Mouse (Mus musculus): ENCODE results near the gene Chst14. TPM values are rescaled to one million over a fixed set of nuclear protein-coding genes. Genes with fewer than 3 reads are reported as not detected.

Chst14 gene
- total RNA-seq, 2 experiments from 2014 or later, result 2.4 to 2.9 TPM

DNA sequence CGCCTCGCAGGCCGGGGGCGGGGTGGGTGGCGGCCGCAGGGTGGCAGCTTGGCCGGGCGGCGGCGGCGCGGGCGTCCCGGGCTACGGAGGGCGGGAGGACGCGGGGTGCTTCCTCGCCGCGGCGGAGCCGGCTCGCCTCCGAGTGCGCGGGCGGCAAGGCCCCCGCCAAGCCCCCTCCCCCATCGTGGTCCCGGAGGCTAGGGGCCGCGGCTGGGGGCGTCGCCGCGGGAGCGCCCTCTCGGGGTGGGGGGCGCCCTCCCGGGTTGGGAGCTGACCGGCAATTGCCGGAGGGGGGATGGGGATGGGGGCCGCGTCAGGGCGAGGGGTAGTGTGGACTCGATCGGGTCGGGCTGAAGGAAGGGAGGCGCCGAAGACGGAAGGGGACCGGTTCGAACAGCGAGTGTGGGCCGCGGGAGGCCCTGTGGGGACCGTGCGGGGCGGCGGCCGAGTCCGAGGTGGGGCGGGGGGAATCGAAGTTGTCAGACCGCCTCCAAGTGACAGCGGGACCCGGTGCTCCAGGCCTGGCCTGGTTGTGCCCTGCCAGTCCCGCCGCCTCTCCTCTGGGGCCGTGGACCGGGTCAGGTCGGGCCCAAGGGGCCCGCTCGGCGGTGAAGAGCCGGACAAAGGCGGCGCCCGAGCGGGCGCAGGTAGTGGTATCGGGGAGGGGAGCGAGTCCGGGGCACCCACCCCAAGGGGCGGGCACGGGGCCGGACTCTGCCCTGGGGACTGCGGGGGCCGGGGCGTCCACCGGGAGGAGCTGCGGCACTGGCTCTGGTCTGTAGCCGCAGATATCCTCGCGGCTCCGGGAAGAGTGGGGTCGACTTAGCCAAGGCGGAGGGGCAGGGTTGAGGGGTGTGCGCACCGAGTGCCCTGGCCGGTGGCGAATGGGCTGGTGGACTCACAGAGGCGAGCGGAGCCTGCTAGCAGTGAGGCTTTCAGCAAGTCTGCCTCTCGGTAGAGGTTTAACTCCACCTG is 24.0 kb upstream of the Chst14 start:
- intact Hi-C loops (cut with DNase I), result loop anchor here (5.0 kb wide), 1 partner anchor 70 kb away; no protein-coding TSS in a partner anchor
- peak in 1 of 2 experiments; percentile 79 for DNase-seq (ENCODE audit: extremely low spot score in 1 of 2, low spot score in 2 of 2)

DNA sequence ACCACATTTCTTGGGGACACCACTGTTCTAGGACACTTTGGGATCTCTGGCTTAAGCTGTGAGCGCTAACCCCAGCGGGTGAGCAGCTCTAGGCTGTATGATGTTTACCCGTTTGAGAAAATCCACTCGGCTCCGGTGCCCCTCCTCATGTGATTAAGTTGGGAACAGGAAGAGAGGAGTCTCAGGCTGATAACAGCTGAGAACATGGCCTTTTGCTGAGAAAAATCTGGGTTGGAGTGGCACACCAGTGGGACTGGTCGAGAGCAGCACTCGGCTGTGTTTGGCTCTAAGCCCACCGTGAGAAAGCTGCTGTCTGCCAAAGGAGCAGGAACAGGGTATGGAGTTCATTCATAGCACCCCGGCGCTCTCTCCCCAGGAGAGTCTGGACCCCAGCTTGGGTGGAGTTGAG is 23.0 kb upstream of the Chst14 start:
- no peak for DNase-seq (ENCODE audit: extremely low spot score in 1 of 2, low spot score in 2 of 2)
- intact Hi-C loops (cut with DNase I), result loop anchor here (5.0 kb wide), 1 partner anchor 69 kb away; no protein-coding TSS in a partner anchor

DNA sequence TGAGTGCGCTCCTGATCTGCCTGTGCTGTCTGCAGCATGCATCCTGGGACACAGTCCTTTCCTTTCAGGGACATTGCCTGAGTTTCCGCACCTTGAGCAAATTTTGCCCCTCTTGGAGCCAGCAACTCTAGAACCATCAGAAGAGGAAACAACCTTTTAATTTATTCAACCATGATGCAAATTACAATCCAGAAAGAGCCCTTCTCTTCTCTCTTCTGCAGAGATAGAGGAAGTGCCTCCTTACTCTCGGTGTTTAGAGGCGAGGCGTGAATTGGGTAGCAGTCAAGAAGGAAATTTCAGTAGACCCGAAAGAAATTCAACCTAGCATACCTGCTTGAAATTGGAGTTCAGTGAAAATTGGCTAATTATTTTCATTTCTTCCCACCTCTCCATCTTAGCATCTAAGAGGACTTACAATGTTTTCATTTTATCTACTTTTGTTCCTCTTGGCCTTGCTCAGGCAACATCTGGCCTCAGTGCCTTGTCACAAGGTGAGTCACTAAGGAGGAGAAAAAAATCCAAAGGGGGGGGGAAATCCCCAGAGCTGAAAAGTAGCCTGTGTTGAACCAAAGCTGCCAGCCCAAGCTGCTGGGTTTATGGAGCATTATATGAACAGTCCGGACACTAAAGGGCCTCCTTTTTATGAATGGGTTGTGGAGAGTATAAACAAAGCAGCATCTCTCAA is 20.7 kb upstream of the Chst14 start:
- DNase-seq (ENCODE audit: extremely low spot score in 1 of 2, low spot score in 2 of 2), result no peak
- intact Hi-C loops (cut with DNase I), result no loop called here

DNA sequence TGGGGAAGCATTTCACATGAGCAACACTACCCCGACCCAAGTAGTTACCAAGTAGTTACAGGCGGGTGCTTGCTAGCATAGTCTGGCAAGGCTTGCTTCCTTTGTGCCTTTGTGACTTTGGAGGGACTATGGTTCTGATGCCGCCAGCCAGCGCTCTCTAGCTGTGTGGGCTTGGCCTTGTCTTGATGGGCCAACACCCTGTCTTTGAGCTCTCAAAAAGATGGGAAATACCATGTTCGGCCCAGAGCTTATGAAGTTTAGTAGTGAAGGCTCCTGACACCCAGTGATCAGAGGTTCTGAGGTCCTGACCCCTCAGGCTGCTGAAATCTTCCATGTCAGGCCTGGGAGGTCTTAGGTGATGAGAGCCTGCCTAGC is 20.2 kb upstream of the Chst14 start:
- intact Hi-C loops (cut with DNase I), result no loop called here
- DNase-seq (ENCODE audit: extremely low spot score in 1 of 2, low spot score in 2 of 2), result no peak

DNA sequence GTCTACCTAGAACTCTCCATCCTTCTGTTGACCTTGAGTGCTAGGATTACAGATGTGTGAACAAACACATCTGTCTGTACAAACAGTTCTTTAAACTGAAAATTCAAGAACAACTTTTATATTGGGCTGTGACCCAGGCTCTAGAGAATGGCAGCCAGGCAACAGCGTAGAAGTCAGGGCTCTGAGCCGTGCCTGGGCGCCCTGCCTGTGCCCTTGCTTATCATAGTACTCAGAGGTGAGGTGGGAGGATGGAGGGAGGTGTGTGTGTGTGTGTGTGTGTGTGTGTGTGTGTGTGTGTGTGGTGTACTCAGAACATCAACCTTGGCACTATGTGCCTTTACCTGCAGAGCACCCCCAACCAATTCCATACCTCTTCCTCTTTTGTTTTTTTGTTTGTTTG is 18.5 kb upstream of the Chst14 start:
- DNase-seq (ENCODE audit: extremely low spot score in 1 of 2, low spot score in 2 of 2), result no peak
- intact Hi-C loops (cut with DNase I), result no loop called here

DNA sequence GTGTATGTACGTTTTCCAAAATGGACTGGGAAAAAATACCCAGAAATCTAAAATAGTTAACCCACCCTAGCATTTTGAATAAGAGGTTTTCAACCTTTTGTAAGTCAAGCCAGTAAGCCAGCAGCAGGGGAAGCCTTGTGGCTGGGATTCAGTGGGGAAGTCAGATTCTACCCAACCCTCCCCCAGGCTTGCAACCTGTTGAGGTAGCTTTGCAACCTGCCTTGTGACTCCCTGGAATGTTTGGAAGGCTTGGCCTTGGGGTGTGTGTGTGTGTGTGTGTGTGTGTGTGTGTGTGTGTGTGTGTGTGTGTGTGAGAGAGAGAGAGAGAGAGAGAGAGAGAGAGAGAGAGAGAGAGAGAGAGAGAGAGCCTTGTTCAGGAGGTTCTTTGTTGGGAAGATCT is 17.1 kb upstream of the Chst14 start:
- intact Hi-C loops (cut with DNase I), result no loop called here
- DNase-seq (ENCODE audit: extremely low spot score in 1 of 2, low spot score in 2 of 2), result no peak

DNA sequence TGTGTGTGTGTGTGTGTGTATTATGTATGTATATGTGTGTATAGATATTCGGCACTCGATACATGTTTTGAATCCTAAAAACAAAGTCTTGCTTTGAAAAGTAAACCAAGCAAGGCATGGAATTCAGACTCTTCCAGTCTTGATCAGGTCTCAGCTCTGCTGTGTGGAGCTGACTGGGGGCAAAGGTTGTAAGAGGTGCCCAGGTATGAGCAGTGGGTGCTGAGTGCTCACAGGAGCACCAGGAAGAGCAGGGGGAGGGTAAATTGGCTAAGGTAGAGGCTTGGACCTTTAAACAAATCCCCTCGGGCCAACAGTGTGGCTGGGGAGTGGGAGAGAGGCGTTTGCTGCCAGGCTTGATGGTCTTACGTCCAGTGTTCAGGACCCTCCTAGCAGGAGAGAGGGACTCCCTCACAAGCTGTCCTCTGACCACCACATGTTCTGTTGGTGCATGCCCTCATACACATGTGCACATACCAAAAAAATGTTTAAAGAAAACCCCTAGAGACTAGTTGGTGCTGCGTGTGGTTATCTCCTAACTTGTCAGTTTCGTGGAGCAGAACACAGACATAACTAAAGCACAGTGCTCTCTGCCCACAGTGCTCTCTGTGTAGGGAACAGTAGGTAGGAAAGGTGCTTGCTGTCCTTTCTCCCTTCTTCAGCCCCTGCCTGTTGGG is 15.6 kb upstream of the Chst14 start:
- intact Hi-C loops (cut with DNase I), result no loop called here
- no peak for DNase-seq (ENCODE audit: extremely low spot score in 1 of 2, low spot score in 2 of 2)

DNA sequence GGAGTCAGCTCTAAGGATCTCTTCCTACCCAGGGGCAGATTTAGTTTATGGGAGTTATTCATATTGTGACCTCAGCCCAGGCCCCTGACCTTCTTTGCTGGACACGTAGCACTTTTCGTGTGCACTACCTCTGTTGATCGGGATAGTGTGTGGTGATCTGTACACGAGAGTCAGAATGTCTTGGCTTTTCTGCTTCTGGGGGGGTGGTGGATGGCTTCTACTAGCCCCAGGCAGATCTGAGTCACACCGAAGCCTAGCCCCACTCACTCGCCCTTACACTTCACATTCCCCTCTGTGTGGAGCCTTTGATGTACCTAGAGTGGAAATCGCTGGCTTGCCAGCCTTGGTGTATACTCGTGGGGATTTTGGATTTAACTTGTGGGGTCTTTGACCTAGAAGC is 13.6 kb upstream of the Chst14 start:
- DNase-seq (ENCODE audit: extremely low spot score in 1 of 2, low spot score in 2 of 2), result no peak
- intact Hi-C loops (cut with DNase I), result no loop called here

DNA sequence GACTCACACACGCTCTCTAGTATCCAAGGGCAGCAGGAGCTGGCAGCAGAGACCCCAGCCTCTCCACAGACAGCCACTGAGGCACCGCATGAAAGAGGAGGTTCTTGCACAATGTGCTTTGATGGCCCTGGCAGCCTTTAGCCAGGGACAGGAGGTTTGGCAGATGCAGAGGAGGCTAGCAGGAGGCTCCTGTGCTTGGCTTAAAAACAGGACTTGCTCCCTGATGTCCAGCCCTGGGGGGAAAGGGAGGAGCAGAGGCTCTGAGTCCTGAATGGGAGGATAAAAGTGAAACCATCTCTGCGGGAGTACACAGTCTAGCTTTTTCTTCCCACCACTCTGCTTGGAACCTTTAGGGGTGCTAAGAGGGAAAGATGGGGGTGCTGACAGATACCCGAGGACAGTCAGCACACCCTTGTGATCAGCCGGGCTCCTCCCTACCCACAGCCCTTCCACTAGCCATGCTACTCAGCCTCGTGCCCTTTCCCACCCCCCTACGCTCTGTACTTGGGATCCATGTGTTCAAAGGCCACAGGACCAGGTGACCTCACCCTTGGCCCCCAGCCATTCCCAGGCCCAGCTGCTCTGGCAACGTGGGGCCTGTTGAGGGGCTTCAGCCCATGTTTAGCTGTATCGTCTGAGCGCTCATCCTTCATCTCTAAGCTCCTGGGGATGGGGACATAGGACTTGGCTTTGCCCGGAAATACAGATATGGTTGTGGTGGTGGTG is 12.6 kb upstream of the Chst14 start:
- intact Hi-C loops (cut with DNase I), result no loop called here
- DNase-seq (ENCODE audit: extremely low spot score in 1 of 2, low spot score in 2 of 2), result no peak

DNA sequence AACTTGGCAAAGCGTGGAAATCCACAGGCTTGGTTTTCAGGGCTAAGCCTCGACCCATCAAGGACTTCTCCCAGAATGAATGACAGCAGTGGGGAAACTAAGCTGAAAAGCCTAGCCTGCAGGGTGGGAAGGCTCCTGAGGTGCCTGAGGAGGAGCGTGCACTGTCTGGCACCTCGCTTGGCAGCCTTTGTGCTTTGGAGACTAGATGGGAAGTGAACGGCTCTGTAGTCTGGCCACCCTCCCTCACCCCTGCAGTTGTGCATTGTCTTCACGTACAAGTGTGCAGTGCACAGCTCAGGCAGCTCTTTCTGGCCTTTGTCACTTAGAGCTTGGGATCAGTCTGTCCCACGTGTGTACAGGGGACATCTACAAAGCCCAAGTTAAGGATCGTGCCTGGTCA is 11.6 kb upstream of the Chst14 start:
- DNase-seq (ENCODE audit: extremely low spot score in 1 of 2, low spot score in 2 of 2), result no peak

DNA sequence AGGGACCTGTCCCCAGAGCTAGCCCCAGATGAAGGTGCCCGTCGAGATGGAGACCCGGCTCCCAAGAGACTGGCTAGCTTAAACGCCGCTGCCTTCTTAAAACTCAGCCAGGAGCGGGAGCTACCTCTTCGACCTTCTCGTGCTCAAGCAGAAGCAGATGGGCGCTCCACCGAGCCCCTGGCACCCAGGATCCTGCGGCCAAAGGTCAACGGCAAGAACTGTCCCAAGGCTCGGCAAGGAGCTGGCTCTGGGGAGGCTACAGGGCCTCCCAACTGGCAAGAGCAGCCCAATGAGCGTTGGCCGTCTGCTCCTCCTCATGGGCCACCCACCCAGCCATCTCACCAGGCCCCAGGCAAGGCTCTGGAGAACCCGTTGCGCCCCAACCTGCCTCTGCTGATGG is 9.9 kb upstream of the Chst14 start:
- no peak for DNase-seq (ENCODE audit: extremely low spot score in 1 of 2, low spot score in 2 of 2)
- intact Hi-C loops (cut with DNase I), result no loop called here

More for the DNA sequence above, 11.6 kb upstream of the Chst14 start:
- intact Hi-C loops (cut with DNase I), result no loop called here

DNA sequence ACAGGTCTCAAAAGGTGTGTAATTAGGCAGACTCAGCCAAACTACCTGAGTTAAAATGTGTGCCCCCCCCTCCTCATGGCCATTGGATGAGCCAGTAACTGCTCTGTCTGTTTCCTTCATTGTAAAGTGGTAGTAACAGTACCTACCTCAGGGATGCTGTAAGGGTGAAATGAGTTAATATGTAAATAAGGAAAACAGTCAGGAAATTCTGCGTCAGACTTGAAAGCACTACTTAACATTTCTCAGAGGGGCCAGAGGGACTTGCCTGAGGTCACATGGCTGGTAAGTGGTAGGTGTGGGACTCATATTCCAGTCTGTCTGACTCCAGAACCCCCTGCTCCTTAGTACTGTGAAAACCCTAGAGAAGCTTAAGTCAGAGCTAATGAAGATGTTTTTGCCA is 7.8 kb upstream of the Chst14 start:
- no peak for DNase-seq (ENCODE audit: extremely low spot score in 1 of 2, low spot score in 2 of 2)
- intact Hi-C loops (cut with DNase I), result no loop called here

DNA sequence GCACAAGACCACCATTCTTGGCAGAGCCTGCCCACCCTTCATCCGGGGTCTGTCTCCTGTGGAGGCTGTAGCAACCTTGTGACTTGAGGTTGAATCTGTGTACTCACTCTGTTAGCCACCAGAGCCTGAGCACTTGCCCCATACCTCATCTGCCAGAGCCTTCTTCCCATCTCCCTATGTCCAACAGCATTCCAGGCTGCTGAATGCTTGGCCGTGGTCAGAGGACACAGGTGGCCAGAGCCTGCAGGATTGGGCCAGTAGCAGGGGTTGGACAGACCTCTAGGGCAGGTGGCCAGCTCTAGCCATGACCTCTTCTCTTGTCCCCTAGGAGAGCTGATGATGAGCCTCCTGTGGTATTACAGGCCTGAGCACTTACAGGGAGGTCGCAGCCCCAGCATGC is 5.9 kb upstream of the Chst14 start:
- DNase-seq (ENCODE audit: extremely low spot score in 1 of 2, low spot score in 2 of 2), result no peak
- intact Hi-C loops (cut with DNase I), result no loop called here

DNA sequence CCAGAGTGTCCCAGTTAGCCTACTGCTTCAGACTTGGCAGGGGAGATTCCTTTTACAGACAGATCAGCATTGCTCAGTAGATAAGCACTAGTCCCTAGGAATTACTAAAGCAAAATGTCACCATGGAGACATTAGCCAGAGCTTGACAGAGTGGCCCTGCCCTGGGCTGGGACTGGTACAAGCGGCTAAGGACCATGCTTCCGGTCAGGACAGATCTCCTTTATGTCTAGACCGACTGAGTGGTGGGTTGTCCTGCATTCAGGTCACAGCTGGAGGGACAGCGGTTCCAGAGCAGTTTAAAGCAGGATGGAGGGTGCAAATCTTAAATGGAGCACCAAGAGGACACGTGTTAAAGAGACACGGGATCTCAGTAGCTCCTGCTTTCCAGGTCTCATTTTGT is 344 bp upstream of the Chst14 start:
- no peak for DNase-seq (ENCODE audit: extremely low spot score in 1 of 2, low spot score in 2 of 2)
- intact Hi-C loops (cut with DNase I), result no loop called here

DNA sequence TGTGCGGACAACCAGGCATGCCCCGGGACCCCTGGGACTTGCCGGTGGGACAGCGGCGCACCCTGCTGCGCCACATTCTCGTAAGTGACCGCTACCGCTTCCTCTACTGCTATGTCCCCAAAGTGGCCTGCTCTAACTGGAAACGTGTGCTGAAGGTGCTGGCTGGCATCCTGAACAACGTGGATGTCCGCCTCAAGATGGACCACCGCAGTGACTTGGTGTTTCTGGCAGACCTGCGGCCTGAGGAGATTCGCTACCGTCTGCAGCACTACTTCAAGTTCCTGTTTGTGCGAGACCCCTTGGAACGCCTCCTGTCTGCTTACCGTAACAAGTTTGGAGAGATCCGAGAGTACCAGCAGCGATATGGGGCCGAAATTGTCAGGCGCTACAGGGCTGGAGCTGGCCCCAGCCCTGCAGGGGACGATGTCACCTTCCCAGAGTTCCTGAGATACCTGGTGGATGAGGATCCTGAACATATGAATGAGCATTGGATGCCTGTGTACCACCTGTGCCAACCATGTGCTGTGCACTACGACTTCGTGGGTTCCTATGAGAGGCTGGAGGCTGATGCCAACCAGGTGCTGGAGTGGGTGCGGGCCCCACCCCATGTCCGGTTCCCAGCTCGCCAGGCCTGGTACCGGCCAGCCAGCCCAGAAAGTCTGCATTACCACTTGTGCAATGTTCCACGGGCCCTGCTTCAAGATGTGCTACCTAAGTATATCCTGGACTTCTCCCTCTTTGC is 873 bp downstream of the Chst14 start:
- DNase-seq (ENCODE audit: extremely low spot score in 1 of 2, low spot score in 2 of 2), result no peak
- intact Hi-C loops (cut with DNase I), result no loop called here

DNA sequence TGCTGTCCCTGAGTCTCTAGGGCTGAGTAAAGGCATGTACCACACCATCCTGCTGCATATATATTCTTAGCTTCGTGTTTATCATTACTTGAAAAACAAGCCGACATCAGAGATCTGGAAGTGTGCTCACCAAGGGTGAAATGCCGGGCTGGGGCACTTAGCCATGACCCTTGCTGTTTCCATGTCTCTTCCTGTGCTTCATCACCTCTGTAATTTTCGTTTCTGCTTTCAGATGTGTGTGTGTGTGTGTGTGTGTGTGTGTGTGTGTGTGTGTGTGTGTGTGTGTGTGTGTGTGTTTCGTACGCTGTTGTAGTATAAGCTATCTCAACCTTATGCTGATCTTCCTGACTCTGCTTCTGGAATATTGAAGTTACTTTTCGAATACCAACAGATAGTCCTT is 15.0 kb downstream of the Chst14 start:
- DNase-seq (ENCODE audit: extremely low spot score in 1 of 2, low spot score in 2 of 2), result no peak
- intact Hi-C loops (cut with DNase I), result no loop called here

DNA sequence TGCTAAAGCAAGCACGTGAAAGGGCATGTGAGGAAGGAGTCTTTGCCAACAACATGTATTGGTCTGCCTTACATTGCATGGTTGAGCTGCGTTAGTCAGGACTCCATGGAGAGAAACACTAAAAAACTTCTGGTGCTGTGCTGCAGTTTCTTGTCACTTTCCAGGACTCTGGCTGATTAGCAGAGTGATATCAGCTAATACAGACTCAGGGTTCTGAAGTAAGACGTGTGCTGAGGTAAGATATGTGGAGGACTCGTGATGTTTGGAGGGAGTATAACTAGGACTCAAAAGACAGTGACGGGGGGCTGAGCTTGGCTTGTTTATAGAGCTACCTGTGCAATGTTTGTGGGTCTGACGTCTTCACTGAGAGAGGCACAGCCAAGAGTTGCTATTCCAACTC is 16.9 kb downstream of the Chst14 start:
- intact Hi-C loops (cut with DNase I), result no loop called here
- DNase-seq (ENCODE audit: extremely low spot score in 1 of 2, low spot score in 2 of 2), result no peak

DNA sequence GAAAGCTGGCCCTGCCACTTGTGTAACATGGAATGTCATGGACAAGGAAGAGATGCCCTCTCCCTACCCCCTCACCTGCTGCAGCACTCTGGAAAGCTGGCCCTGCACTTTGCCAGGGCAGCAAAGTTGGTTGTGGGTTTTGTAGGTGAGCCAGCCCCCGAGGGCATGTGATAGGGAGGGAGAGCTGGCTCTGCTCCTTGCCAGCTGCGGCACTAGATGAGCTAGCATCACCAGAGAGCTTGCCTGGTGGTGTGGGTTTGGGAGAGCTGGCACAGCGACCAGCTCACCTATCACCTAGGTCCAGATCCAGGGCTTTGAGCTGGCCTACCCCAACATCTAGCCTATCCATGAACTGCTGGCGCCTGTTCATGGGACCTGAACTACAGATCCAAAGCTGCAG is 22.5 kb downstream of the Chst14 start:
- intact Hi-C loops (cut with DNase I), result no loop called here
- DNase-seq (ENCODE audit: extremely low spot score in 1 of 2, low spot score in 2 of 2), result no peak

Data from left cerebral cortex, postnatal 10 days (tissue).